Mouse (Mus musculus): ENCODE data around the gene Rgp1. TPM values are rescaled to one million over a fixed set of nuclear protein-coding genes. Genes with fewer than 3 reads are reported as not detected.
"Not testable (repeated sequence)": the region's sequence is repeated elsewhere in the genome, so short reads cannot be mapped to it uniquely, and the experiment has no call there.

The Rgp1 gene
- polyA plus RNA-seq, 1 experiment, result 39.6 TPM

DNA sequence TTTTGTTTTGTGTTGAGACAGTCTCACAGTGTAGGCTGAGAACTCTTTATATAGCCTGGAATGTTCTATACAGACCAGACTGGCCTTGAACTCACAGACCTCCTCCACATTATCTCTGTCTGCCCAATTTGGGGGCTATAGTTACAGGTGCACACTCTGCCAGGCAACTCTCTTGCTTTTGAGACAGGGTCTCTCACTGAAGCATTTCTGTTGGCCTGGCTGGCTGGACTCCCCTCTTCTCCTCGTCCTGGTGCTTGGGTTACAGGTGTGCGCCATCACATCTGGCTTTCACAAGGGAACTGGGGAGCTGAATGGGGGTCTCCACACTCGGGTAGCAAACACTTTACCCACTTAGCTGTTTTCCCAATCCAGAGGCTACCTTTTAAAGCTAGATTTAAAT is 13.4 kb downstream of the Rgp1 start:
- no peak for DNase-seq (ENCODE audit: extremely low spot score in 1 of 2, low spot score in 1 of 2)

DNA sequence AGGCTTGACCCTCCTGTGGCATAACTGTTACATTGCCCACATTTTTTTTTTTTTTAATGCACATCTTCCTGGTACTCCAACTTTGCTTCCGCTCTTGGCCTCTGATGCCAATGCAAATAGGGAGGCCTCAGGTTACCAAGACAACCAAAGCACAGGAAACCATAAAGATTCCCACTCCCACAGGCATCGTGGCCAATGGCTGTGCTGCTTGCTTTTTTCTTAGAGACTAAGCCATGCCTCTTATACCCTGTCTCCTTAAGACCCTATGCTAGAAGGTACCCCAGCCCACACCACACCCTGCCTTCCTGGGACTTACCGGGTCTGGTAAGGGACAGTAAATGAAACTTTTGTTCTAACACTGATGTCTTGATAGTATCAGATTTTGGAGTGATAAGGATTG is 14.9 kb downstream of the Rgp1 start:
- DNase-seq (ENCODE audit: extremely low spot score in 1 of 2, low spot score in 1 of 2), result no peak

DNA sequence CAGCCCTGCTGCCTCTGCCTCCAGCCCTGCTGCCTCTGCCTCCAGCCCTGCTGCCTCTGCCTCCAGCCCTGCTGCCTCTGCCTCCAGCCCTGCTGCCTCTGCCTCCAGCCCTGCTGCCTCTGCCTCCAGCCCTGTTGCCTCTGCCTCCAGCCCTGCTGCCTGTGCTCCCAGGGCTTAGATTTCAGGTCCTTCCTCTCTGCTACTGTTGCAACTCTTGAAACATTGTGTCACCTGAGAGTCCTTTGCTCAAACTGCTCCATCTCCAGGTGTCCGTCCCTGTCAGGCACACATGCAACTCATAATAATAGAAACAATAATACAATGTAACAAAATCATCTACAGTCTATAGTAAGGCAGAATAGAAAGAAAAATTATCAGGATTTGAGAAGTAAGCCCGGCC is 18.1 kb downstream of the Rgp1 start:
- not testable (repeated sequence) for DNase-seq (ENCODE audit: extremely low spot score in 1 of 2, low spot score in 1 of 2)

- DNase-seq (ENCODE audit: extremely low spot score in 1 of 2, low spot score in 1 of 2), result no peak
These were observed 19.7 kb downstream of the Rgp1 start for GRCm38 (mm10) chr4:43598200-43598599.

GRCm38 (mm10) chr4:43598650-43599380 is 20.3 kb downstream of the Rgp1 start:
- no peak for DNase-seq (ENCODE audit: extremely low spot score in 1 of 2, low spot score in 1 of 2)

- DNase-seq (ENCODE audit: extremely low spot score in 1 of 2, low spot score in 1 of 2), result no peak
These were observed 21.9 kb downstream of the Rgp1 start for GRCm38 (mm10) chr4:43600195-43600934.

- no peak for DNase-seq (ENCODE audit: extremely low spot score in 1 of 2, low spot score in 1 of 2)
These were observed 25.6 kb downstream of the Rgp1 start for GRCm38 (mm10) chr4:43604099-43604498.

- no peak for DNase-seq (ENCODE audit: extremely low spot score in 1 of 2, low spot score in 1 of 2)
These were observed 26.5 kb downstream of the Rgp1 start for GRCm38 (mm10) chr4:43604751-43605685.

- no peak for DNase-seq (ENCODE audit: extremely low spot score in 1 of 2, low spot score in 1 of 2)
These were observed 34.0 kb downstream of the Rgp1 start for GRCm38 (mm10) chr4:43612534-43612933.

DNA sequence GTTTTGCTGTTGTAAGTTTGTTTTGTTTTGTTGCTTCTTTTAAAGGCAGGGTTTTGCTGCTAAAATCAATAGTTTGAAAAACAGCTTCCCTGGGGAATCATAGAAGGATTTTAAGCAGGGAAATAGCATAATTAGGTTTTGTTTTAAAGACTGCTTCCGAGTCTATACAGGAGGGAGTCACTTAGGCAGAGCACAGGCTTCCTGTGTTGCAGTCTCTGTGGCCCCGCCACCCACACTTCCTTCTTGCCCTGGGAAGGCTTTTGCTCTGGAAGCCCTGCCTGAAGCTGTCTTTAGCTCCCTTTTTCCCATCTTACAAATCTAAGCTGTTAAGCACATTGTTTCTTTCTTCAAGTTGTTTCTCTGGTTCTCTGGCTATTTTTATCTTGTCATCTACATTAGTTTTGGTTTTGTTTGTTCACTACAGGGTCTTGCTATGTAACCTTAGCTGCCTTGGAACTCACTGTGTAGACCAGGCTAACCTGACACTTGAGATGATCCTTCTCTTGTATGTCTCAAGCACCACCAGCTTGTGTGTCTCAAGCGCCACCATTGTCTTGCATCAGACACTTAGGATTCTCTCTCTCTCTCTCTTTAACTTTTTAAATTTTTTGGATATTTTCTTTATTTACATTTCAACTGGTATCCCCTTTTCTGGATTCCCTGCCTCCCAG is 34.7 kb downstream of the Rgp1 start:
- DNase-seq (ENCODE audit: extremely low spot score in 1 of 2, low spot score in 1 of 2), result no peak

DNA sequence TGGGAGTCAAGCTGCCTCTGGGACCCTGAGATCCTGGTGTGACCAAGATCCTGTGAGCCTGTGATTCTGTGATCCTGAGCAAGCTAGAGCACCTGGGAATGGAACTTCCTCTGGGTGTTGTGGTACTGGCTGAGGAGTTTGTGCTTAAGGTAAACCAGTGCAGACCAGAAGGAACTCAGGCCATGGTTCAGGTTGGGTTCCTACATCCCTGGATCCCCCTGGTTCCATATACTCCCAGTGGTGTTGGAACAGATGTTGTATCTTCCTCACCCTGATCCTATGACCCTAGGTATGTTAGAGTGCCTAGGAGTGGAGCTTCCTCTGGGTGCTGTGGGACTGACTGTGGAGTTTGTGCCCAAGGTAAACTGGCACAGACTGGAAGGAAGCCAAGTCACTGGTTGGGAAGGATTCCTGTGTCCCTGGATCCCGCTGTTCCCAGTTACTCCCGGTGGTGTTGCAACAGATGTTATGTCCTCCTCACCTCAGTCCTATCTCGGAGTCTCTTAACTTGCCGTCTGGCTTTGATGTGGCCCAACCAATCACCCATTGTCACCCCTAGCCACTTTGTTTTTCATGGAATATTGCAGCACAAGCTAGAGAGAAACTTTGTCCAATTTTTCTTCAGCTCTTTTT is 41.7 kb downstream of the Rgp1 start:
- no peak for DNase-seq (ENCODE audit: extremely low spot score in 1 of 2, low spot score in 1 of 2)

GRCm38 (mm10) chr4:43629106-43629817 is 50.7 kb downstream of the Rgp1 start:
- peak in 1 of 2 experiments; percentile 25 for DNase-seq (ENCODE audit: extremely low spot score in 1 of 2, low spot score in 1 of 2)

DNA sequence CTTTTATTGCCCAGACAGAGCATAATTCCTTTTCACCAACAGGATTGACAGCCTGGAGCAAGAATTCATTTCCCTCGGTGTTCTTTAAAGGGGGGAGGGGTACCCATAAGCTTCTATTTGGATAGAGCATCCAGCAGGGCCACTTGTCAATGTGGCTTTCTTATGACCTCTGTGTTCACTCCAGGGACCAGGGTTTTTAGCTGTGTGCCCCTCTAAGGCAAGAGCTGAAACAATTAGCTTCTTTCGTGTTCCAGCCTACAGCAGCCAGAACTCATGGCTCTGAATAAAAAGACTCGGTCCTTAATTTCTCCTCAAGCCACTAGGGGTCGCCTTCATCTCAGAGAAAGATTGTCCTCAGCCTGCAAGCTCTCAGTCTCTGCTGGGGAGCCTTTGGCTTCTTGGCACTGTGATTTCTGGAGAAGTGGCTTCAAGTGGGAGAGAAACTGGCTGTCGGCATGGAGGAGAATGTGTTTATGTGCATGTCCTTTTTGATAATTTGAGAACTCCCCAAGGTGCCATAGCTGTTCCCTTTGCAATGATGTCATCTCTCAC is 51.6 kb downstream of the Rgp1 start:
- DNase-seq (ENCODE audit: extremely low spot score in 1 of 2, low spot score in 1 of 2), result peak; percentile 81 to 95

- no peak for DNase-seq (ENCODE audit: extremely low spot score in 1 of 2, low spot score in 1 of 2)
These were observed 52.1 kb downstream of the Rgp1 start for GRCm38 (mm10) chr4:43630671-43631045.

- peak in 1 of 2 experiments; percentile 25 for DNase-seq (ENCODE audit: extremely low spot score in 1 of 2, low spot score in 1 of 2)
These were observed 52.8 kb downstream of the Rgp1 start, which contains the start of gene Npr2 for GRCm38 (mm10) chr4:43631046-43631955. Gene Npr2 (plus strand): TSS chr4:43631935.

- no peak for DNase-seq (ENCODE audit: extremely low spot score in 1 of 2, low spot score in 1 of 2)
These were observed 53.7 kb downstream of the Rgp1 start for GRCm38 (mm10) chr4:43631956-43632920.

GRCm38 (mm10) chr4:43633296-43633695 is 54.8 kb downstream of the Rgp1 start:
- no peak for DNase-seq (ENCODE audit: extremely low spot score in 1 of 2, low spot score in 1 of 2)

Data from frontal cortex, adult 2 months (tissue).